Mouse (Mus musculus) adrenal gland (tissue): ENCODE measurements around the gene Klf15.

ENCODE experiments used
- intact Hi-C: fragments of 180-260 bp; cut with DNase I; formaldehyde crosslinking; loops from one replicate; pipeline ENCODE4 v1.15.1; 2025

Gene Klf15

DNA sequence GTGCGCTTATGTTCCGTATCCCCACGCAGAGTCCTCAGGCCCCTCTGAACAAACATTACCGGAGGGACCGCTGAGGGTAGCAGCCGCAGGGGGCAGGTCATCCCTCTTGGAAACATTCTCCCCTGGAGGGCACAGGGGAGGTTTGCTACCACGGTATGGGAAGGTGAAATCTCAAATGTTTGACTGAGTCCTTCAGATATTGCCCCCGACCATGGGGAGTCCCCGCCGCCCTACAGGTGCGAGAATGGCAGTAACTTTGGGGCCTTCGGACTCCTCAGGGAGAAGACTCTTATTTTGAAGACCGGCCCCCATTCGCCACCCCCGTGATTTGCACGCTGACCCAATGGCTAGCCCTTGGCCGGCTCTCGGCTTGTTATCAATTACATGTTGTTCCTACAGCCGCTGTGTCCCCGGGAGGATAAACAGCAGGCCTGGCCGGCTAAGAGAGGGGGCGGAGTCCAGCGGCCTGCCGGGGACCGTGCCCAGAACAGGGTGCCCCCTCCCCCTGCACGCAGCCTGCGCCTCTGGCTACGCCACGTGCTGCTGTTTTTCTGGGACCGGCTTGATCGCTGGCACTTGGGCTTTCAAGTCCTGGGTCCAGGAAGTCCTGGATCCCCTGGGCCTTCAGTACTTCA lies 969 bp downstream of the Klf15 start:
- intact Hi-C loops = no loop called here

DNA sequence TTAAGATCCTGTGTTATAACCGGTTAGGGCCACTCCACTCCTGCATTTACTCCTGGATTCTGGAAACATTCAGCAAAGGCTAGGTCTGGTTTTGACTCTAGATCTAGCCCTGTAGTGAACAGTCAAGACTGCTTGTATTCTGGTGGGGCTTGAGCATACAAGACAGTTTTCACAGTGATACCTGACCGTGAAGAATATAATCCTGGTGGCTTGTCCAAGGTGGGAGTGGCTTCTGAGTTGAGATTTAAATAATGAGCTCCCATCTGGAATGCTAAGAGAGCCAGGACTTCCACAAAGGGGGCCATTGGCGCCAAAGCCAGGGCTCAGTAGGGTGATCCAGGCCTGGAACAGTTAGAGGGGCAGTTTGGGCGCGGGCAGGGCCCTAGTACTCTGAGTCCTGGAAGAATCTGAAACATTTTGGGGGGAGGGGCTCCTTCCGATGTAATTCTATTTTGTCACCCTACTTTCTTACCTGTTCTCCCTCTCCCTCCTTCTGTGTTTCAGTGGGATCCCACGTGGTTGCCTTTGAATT lies 1.6 kb downstream of the Klf15 start:
- intact Hi-C loops = no loop called here

DNA sequence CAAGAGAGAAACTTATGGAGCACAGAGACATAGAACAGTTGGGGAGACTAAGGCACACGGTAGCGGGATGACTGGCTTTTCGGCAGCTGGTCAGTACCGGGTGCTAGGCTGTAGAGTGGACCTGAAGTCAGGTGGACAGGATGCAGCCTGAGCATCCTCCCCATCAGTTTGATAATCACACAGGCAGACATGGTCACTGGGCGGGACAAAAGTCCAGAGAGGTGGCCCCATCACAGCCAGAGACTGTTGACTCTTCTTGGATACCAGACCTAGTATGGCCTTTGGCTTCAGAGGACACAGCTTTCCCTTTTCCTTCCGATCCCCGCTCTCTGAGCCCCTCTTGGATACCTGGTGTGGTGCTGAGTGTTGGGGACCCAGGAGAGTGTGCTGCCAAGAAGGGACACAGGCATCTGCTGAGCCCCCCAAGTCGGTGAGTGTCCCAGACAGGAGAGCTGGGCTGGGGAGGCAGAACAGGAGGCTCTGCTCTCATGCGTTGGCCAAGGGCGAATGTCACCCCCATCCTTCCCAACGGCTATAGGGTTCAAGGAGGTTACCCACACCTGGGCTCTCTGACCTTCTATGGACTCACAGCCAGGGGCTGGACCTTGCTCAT lies 2.8 kb downstream of the Klf15 start:
- intact Hi-C loops = no loop called here

DNA sequence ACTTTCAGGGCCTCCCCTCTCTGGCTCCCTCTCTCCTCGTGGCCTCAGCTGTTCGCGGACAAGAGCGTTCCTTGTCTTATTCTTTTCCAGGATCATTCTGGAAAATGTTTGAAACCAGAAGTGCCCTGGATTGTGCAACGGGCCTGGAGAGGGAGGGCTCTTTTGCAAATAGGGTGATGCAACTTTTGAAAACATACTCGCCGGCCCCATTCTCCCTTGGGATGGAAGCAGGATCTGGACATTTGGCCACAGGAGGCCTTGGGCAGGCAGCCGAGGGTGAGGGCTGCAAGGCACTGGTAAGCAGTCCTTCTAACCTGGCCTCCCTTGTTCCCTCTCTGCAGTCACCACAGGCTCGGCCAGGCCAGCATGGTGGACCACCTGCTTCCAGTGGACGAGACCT lies 3.7 kb downstream of the Klf15 start:
- intact Hi-C loops = no loop called here

DNA sequence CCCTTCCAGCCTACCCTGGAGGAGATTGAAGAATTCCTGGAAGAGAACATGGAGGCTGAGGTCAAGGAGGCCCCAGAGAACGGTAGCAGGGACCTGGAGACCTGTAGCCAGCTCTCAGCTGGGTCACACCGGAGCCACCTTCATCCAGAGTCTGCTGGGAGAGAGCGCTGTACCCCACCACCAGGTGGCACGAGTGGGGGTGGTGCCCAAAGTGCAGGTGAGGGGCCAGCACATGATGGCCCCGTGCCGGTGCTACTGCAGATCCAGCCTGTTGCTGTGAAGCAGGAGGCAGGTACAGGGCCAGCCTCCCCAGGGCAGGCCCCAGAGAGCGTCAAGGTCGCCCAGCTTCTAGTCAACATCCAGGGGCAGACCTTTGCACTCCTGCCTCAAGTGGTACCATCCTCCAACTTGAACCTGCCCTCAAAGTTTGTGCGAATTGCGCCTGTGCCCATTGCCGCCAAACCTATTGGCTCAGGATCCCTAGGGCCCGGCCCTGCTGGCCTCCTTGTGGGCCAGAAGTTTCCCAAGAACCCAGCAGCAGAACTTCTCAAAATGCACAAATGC lies 4.6 kb downstream of the Klf15 start:
- intact Hi-C loops = no loop called here

DNA sequence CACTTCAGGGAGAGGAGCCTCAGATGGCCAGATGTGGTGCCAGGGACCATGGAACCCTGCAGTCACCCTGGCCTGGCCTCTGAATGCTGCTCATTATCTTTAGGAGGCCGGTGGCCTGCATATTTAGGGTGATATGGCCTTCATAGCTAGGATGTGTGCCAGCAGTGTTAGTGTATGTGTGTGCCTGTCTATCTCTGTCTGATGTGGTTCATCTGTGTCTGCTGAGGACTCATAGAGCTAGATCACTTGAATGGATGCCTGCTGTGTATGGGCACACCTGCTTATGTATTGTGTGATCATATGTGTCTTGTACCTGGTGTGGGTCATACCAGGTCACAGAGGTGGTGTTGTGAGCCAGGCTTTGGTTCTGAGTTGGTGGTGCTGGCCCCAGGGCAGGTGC lies 5.8 kb downstream of the Klf15 start:
- intact Hi-C loops = no loop called here

DNA sequence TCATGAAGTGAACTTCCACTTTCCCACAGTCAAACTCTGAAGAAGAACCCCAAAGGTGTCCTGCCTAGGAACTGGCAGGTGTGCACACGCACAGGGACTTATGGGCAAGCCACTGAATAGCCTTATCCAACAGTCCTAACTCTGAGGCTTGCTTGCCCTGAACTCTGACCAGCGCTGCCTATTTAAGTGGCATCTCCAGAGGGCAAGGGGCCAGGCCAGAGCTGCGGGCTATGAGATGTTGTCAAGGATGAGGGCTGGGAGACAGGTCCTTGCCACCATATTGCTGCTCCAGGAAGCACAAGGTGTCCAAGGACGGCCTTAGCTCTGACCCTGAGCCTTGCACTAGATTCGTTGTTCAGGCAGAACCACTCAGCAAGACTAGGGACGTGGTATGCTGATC lies 6.7 kb downstream of the Klf15 start:
- intact Hi-C loops = no loop called here

DNA sequence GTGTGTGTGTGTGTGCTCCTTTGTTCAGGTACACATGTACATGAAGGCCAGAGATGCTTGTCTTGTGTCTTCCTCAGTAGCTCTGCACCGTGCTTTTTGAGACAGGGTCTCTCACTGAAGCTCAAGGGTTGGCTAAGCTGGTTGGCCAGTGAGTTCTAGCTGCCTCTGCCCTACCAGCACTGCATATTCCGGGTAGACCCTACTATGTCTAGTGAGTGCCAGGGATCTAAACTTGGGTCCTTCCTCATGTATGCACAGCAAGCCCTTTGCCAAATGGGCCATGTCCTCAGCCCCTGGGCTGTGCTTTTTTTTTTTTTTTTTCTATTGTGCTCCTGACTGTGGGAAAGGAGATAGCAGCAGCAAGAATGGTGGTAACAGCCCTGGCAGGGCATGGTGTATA lies 7.9 kb downstream of the Klf15 start:
- intact Hi-C loops = no loop called here

DNA sequence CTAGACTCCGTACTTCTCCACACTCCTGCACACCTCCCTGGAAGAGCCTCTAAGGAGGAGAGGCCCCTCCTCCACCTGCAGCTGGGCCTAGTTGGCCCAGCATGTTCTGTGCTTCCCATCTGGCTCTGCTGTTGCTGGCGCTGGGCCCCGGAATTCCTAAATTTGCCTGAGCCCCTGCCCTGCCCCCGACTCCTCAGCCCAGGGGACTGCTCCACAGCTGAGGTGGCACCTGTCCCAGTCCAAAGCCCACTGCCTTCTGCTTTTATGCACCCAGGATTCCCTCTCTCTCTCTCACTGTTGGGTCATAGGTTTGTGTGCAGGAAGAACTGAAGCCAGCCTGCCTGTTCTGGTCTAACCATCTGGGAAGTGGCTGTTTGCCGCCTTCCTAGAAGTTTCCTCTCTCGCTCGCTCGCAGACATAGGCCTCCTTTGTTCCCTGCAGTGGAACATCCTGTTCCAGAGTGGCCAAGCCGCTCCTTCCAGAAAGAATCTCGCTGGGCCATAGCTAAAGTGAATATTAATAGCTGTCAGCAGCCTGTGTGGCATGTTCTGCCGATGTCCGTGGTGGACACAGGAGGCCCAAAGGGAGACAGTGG lies 8.7 kb downstream of the Klf15 start:
- intact Hi-C loops = no loop called here

DNA sequence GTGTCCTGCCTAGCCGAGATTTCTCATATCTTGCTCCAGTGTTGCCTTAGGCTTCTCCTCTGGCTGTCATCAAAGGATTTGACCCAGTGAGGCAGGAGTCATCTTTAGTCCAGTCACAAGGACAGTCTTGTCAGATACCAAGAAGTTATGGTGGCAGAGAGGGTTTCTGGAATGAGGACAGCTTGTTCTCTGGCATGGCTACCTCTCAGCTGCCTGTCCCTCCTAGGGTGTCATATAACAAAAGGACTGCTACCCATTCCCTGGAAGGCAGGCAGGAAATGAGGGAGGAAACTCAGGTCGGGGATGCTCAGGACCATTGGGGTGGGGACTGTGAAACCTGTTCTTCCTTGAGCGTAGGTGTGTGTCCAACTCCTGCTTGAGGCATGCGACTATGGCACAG lies 9.7 kb downstream of the Klf15 start:
- intact Hi-C loops = no loop called here

DNA sequence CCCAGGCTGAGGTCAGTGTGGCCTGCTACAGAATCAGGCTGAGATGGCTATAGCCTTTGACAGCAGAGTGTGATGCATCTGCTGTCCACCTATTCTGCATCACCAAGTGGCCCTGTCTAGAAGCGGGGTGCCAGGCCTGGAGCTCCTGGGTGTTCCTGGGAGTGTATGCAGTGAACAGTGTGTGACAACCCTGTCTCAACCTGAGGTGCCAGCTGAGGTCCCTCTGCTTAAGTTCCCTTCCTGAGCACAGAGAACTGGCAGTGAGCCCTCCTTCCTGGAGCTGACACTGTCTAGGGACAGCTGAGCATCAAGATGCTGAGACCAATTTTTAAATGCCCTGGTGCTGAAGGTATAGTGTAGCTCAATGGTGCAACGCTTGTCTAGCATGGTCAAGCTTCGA lies 10.3 kb downstream of the Klf15 start:
- intact Hi-C loops = no loop called here

DNA sequence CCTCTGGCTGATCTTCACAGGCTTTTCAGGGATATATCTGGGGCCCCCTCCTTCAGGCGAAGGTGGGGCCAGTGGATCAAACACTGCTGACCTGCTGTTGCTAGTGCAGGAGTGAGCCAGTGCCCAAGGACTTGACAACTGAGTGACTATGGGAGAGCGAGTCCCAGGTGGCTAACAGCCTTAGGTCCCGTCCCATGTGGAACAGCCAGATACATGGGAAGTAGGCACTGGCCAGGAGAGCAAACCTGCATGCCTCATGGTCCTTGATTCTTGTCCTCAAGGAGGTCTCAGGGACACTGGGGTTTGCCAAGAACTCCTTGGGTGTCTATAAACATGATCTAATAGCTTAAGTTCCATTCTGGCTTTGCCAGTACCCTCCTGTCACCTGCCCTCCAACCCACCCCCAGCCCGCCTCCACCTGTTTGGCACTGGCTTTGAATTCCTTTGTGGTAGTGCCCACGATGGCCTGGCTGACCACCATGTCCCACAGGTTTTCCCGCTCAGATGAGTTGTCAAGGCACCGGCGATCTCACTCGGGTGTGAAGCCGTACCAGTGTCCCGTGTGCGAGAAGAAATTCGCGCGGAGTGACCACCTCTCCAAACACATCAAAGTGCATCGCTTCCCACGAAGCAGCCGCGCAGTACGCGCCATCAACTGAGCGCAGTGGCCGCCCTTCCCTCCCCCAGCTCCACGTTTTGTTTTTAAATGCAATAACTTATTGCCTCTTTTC lies 11.4 kb downstream of the Klf15 start:
- intact Hi-C loops = no loop called here

DNA sequence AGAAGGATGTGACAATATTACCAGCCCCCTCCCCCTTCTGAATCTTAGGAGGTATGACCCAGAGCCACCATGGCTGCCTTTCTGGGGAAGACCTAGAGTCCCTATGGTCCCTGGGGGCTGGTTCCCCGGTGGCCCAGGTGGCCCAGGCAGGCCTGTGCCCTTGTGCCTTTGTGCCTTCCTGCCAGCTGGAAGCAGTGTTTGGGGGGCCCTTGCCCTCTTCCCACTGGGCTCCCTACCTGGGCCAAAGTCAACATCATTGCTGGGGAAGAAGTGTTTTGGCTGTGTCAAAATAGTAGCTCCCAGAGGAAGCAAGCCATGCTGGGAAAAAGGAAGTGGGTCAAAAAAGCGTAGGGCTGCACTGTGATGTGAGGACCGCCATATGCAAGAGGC lies 12.0 kb downstream of the Klf15 start:
- intact Hi-C loops = no loop called here

DNA sequence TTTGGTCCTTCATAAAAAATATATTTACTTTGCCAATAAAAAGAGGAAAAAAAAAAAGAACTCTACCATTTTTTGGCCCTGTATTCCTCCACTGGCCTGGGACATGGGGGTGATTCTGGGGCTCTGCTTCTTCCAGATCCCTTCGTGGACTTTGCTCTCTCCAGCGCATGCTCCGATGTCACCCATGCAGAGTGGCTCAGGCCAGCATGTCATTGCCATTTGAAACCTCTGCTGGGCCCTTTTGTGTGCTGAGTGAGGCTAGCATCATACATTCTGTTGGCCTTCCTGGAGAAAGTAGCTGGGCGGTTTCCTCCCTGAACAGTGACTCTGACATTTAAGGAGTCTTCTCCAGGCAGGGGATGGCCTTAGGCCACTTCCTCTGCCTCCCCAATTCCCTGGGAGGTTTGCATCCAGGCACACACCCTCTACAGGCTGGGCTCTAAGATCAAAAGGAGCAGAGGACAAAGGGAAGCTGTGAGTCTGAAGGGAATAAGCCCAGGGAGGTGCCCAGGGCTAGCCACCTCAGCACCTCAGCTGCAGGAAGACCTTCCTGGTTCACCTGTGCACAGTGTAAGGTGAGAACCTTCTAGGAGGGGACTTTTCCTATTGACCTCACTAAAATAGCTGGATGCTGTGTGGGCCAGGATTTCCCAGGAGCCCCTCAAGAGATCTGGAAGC lies 12.9 kb downstream of the Klf15 start:
- intact Hi-C loops = no loop called here

DNA sequence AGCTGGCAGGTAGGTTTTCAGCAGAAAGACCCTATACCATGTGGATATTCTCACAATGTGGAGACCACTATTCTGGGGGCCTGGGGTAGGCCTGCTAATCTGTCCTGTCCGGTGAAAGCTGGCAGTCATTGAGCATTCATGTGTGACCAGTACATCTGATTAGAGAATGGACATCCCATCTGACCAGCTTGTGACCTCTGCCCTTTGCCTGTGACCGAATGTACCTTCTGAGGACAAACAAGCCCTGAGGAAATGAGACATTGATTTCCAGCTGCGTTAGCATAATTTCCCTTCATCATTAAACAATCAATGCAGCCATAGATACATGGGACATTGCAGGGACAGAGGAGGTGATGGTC lies 13.5 kb downstream of the Klf15 start:
- intact Hi-C loops = no loop called here

DNA sequence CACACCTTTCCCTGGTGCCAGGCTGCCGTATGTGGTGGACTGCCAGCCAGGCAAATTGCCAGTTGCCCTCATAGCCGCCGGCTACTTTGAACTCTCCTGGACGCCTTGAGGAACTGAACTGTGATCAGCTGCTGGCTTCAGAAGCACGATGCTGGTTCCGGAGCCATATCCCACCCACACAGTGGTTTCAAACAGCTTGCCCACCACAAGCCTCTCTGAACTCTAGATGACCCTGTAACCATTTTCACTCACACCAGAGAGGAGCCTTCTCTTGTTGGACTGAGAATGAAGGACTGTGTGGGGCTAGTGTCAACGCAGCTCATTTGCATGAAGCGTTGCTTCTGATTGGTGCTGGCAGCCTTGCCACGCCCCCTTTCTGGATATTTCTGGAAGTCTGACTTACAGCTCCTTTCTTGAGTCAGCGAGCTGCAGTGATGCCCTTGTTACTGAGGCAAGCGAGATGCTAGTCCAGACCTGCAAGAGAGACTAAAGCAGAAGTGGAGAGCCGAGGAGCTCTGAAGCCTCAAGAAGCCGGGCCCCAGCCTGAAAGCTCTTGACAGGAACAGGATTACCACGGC lies 14.7 kb downstream of the Klf15 start:
- intact Hi-C loops = no loop called here

DNA sequence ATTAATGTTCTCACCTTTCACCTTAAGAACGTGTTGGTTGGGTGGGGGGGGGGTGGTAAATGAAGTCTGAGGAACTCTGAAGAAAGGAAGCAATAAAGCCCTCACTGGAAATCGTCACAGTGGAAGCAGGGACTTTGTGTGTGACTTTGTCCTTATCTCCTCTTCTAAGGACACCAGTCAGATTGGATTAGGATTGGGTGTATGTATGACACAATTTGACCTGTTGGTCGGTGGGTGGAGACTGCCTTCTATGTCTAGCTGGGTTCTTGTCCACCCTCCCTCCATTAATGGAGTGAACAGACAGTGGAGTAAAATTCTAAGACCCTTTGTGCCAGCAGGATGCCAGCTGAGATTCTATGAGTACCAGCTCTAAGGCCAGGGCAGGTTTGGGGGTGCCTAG lies 21.9 kb downstream of the Klf15 start:
- intact Hi-C loops = no loop called here

DNA sequence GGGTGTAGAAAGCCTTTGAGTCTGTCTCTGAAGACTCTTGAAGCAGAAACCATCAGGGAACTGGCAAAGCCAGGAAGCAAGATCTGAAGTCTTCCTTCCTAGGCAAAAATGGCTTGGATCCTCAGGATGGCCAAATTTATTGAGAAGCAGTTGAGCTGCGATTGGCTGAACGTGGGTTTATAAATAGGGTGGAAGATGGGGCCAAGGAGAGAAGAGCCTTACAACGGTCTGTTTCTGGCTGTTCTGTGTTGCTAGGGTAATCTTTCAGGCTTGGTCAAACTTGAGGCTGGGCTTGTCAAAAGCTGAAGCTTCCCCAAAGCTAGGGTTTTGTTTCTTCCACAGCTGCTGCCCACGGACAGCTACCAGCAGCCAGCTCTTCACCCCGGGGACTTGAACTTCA lies 22.5 kb downstream of the Klf15 start:
- intact Hi-C loops = no loop called here

DNA sequence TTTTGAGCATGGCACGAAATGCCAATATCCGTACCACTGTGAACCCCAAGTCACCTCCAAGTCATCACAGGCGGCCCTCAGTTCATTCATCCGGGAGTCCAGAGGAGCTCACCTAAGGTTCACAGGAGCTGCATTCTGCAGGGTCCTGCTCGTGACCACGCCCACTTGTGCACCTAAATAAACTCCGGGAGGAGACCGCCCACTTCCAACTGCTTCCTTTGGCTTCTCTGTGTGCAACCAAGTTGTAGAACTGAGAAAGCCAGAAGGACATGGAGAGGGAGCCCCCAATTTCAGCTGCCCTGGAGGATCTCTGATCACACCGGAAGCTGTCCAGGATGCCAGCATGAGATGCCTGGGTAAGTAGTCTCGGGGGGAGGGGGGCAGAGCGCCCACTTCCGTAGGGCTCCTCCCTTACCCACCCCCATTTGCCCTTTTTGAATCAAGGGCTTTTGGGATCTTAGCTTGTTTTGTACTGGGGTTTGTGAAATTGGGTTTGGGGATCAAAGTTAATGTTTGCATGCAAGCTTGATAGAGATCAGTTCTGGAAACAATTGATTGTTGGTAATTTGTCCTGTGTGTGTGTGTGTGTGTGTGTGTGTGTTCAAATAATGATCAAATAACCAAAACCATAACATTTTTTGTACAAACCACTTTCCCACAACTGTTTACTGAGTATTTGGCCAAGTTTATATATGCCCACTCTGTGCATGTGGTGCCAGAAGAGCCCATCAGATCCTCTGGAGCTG lies 24.0 kb downstream of the Klf15 start, which contains the start of gene Aldh1l1:
Gene Aldh1l1, plus strand, starts transcription at position 252 of the 746 bp plus-strand sequence.
- intact Hi-C loops = no loop called here

DNA sequence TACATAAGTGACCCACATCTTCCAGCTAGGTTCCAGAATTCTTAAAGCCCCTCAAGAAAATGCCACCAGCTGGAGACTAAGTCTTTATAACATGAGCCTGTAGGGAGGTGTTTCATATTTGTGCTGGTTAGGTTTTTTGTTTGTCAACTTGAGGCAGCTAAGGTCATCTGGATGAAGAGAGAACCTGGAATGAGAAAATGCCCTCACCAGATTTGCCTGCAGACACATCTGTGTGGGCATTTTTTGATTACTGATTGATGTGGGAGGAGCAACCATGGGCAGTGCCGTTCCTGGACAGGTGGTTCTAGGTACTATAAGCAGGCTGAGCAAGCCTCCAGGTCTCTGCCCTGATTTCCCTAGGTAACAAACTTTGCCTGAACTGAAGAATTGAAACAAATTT lies 25.2 kb downstream of the Klf15 start:
- intact Hi-C loops = no loop called here
